Comparison of ENCODE assay signal across 8 mouse cellular contexts in genomic region chr2:52424747-52425522, GRCm38 (mm10). TPM values are rescaled to one million over a fixed set of nuclear protein-coding genes. Genes with fewer than 3 reads are reported as not detected.
DNase-seq lines count a peak whose midpoint lies in the region; ATAC-seq and TF ChIP-seq lines count a peak whose summit lies in the region.

TSS of gene Arl5a (minus strand) at chr2:52424901.

- peak within 1 kb of the TSS; percentile 96 for H3ac ChIP-seq in C2C12 (ENCODE audit: control insufficient read depth, insufficient read length, low read depth)

- peaks cover 3% of the 10 kb centered on the region for H3K36me3 ChIP-seq in C2C12 (ENCODE audit: control insufficient read depth, insufficient read depth)
- H3K36me3 ChIP-seq in heart, embryonic 13.5 days: no peaks in the 10 kb centered on the region
- no peaks in the 10 kb centered on the region for H3K36me3 ChIP-seq in liver, embryonic 12.5 days
- H3K36me3 ChIP-seq in stomach, embryonic 15.5 days: no peaks in the 10 kb centered on the region

- under 1% methylated on average over 52 of the region's 57 CpGs for WGBS in heart, embryonic 13.5 days
- WGBS in liver, embryonic 12.5 days (ENCODE audit: insufficient replicate concordance): 1% methylated on average over 57 of the region's 57 CpGs
- WGBS in stomach, embryonic 15.5 days: under 1% methylated on average over 55 of the region's 57 CpGs

- peak within 1 kb of the TSS; percentile 98 for H3K4me3 ChIP-seq in C2C12 (ENCODE audit: insufficient read depth, poor library complexity, severe bottlenecking)
- peak within 1 kb of the TSS; percentile 98 for H3K4me3 ChIP-seq in heart, embryonic 13.5 days
- H3K4me3 ChIP-seq in liver, embryonic 12.5 days: peak within 1 kb of the TSS; percentile 81
- peak within 1 kb of the TSS; percentile 96 for H3K4me3 ChIP-seq in stomach, embryonic 15.5 days (replicated peaks)

- peaks cover 50% of the 10 kb centered on the region for H3K4me1 ChIP-seq in heart, embryonic 13.5 days
- peaks cover 48% of the 10 kb centered on the region for H3K4me1 ChIP-seq in liver, embryonic 12.5 days
- H3K4me1 ChIP-seq in stomach, embryonic 15.5 days: peaks cover 17% of the 10 kb centered on the region; the same call in 1 of the 2 replicates

- peak; percentile 85 for DNase-seq in brain, embryonic 18.5 days (ENCODE audit: low read depth, low spot score)
- peak; percentile 98 for DNase-seq in kidney, postnatal 10 days
- peak; percentile 92 to 93 for DNase-seq in natural killer cell, adult 2 months (ENCODE audit: low spot score in 2 of 2)

- no peaks in the 10 kb centered on the region for H3K27me3 ChIP-seq in C2C12 (ENCODE audit: control insufficient read depth, insufficient read depth, insufficient read length)
- H3K27me3 ChIP-seq in heart, embryonic 13.5 days (replicated peaks): no peaks in the 10 kb centered on the region
- no peaks in the 10 kb centered on the region for H3K27me3 ChIP-seq in liver, embryonic 12.5 days (replicated peaks)
- no peaks in the 10 kb centered on the region for H3K27me3 ChIP-seq in stomach, embryonic 15.5 days (replicated peaks)

- no peaks in the 10 kb centered on the region for H3K9me3 ChIP-seq in heart, embryonic 13.5 days
- no peaks in the 10 kb centered on the region for H3K9me3 ChIP-seq in liver, embryonic 12.5 days (replicated peaks)
- no peaks in the 10 kb centered on the region for H3K9me3 ChIP-seq in stomach, embryonic 15.5 days

- H3K27ac ChIP-seq in heart, embryonic 13.5 days (replicated peaks): peak within 1 kb of the TSS; percentile 91
- peak within 1 kb of the TSS; percentile 85 for H3K27ac ChIP-seq in liver, embryonic 12.5 days
- H3K27ac ChIP-seq in stomach, embryonic 15.5 days: peak within 1 kb of the TSS; percentile 85

- peak; percentile 94 for ATAC-seq in erythroid progenitor cell, adult 5-6 weeks (replicated peaks; ENCODE audit: low FRiP score, poor library complexity, severe bottlenecking)
- ATAC-seq in heart, embryonic 13.5 days (ENCODE audit: extremely low read depth, insufficient number of reproducible peaks, low FRiP score, low TSS enrichment): peak; percentile 95
- ATAC-seq in liver, embryonic 12.5 days: peak; percentile 93
- ATAC-seq in stomach, embryonic 15.5 days (ENCODE audit: insufficient read depth, low FRiP score, low read depth): peak; percentile 95

- peaks cover 48% of the 10 kb centered on the region for H3K79me2 ChIP-seq in C2C12 (ENCODE audit: control insufficient read depth, insufficient read depth)

- peak within 1 kb of the TSS; percentile 97 for H3K9ac ChIP-seq in heart, embryonic 13.5 days
- peak within 1 kb of the TSS; percentile 91 for H3K9ac ChIP-seq in liver, embryonic 12.5 days
- H3K9ac ChIP-seq in stomach, embryonic 15.5 days: peak within 1 kb of the TSS; percentile 95

- TF ChIP-seq CTCF in C2C12 (IDR thresholded peaks at IDR 0.05; ENCODE audit: control insufficient read depth, insufficient read depth, insufficient read length): no peak

- peak within 1 kb of the TSS; percentile 88 for H3K4me2 ChIP-seq in heart, embryonic 13.5 days
- peak within 1 kb of the TSS; percentile 79 for H3K4me2 ChIP-seq in liver, embryonic 12.5 days
- peak within 1 kb of the TSS; percentile 74 for H3K4me2 ChIP-seq in stomach, embryonic 15.5 days

- peaks cover 46% of the 10 kb centered on the region for H3K79me3 ChIP-seq in C2C12 (ENCODE audit: low read depth)

TF ChIP-seq in C2C12, 6 proteins besides CTCF, POLR2A, EP300 and RAD21:
- no peak for TF ChIP-seq MYOG (IDR thresholded peaks at IDR 0.05; ENCODE audit: control insufficient read depth, extremely low read depth, insufficient read length)
- no peak for TF ChIP-seq MAX (IDR thresholded peaks at IDR 0.05)
- TF ChIP-seq MYOD1 (IDR thresholded peaks at IDR 0.05; ENCODE audit: control insufficient read depth, insufficient read length, low read depth): no peak
- TF ChIP-seq USF1 (IDR thresholded peaks at IDR 0.05; ENCODE audit: low read depth): no peak
- no peak for TF ChIP-seq CEBPB (IDR thresholded peaks at IDR 0.05; ENCODE audit: low read depth)
- no peak for TF ChIP-seq FOSL1 (IDR thresholded peaks at IDR 0.05; ENCODE audit: insufficient read depth, low read length, poor library complexity, severe bottlenecking)

RNA-seq across cellular contexts. Expression of gene Arl5a, which starts in this region (rescaled TPM):
- 8.8 TPM for polyA plus RNA-seq in C2C12 (2012; fragmentation: generic; extraction: Trizol)
- total RNA-seq in erythroid progenitor cell, adult 5-6 weeks (2015; ENCODE audit: low replicate concordance): 23.5 and 24.9 TPM in 2 replicates
- total RNA-seq in erythroid progenitor cell, adult 5-6 weeks (2017; ENCODE audit: low replicate concordance): 11.5 and 15.3 TPM in 2 replicates
- 47.2 and 51.4 TPM in 2 replicates for polyA plus RNA-seq in heart, embryonic 13.5 days (2015; fragmentation: Nextera tagmentation; extraction: Ambion mirVana)
- 48.8 and 50.8 TPM in 2 replicates for polyA plus RNA-seq in liver, embryonic 12.5 days (2016; fragmentation: Nextera tagmentation; extraction: Ambion mirVana)
- polyA plus RNA-seq in stomach, embryonic 15.5 days (2015; fragmentation: Nextera tagmentation; extraction: Ambion mirVana): 35.9 and 37.1 TPM in 2 replicates

Comparison
In these comparisons a context has a peak if more than half of its experiments do, and no peak if none do; other contexts are left out.
1. Peak in every context shown above with its lines: DNase-seq, ATAC-seq, H3K4me3 ChIP-seq and H3K27ac ChIP-seq.